Mouse (Mus musculus) heart, embryonic 11.5 days (tissue): ENCODE measurements around the gene Serpine2. TPM values are rescaled to one million over a fixed set of nuclear protein-coding genes. Genes with fewer than 3 reads are reported as not detected.

ENCODE experiments used
- ATAC-seq: fragments of 200-750 bp; cut with Nextera tagmentation; replicated peaks from 2 replicates; pipeline ENCODE4 v1.8.0; 2017; ENCODE audit warnings: moderate library complexity; ENCODE audit not compliant: insufficient number of reproducible peaks, low FRiP score, low TSS enrichment
- H3K27ac ChIP-seq: fragments of 300-500 bp; sonication (generic); 2 replicates; pipeline ENCODE4 v1.5.1; 2014; ENCODE audit warnings: mild to moderate bottlenecking, low read depth, low read length
- H3K27me3 ChIP-seq: fragments of 300-500 bp; sonication (generic); 2 replicates; pipeline ENCODE4 v1.6.1; 2014; ENCODE audit warnings: mild to moderate bottlenecking, low read length, mixed read lengths; ENCODE audit not compliant: control insufficient read depth, insufficient read depth
- H3K36me3 ChIP-seq: fragments of 300-500 bp; sonication (generic); 2 replicates; pipeline ENCODE4 v1.6.1; 2014; ENCODE audit warnings: mild to moderate bottlenecking, low read length, moderate library complexity, mixed read lengths; ENCODE audit not compliant: control insufficient read depth, insufficient read depth
- H3K4me1 ChIP-seq: fragments of 300-500 bp; sonication (generic); 2 replicates; pipeline ENCODE4 v1.6.1; 2014; ENCODE audit warnings: low read length; ENCODE audit not compliant: control insufficient read depth, insufficient read depth
- H3K4me2 ChIP-seq: fragments of 300-500 bp; sonication (generic); 2 replicates; pipeline ENCODE4 v1.6.1; 2014; ENCODE audit warnings: mild to moderate bottlenecking, moderate library complexity
- H3K4me3 ChIP-seq: fragments of 300-500 bp; sonication (generic); 2 replicates; pipeline ENCODE4 v1.5.1; 2014; ENCODE audit warnings: low read depth, low read length
- H3K9ac ChIP-seq: fragments of 300-500 bp; sonication (generic); 2 replicates; pipeline ENCODE4 v1.6.1; 2014; ENCODE audit warnings: mild to moderate bottlenecking, low read depth, low read length, moderate library complexity
- H3K9me3 ChIP-seq: fragments of 300-500 bp; sonication (generic); replicated peaks from 2 replicates; pipeline ENCODE4 v1.6.1; 2016; ENCODE audit warnings: low read length; ENCODE audit not compliant: control insufficient read depth
- WGBS: fragments of 180-500 bp; shearing (Covaris S2); extraction: QIAGEN DNeasy Blood & Tissue Kit; methylation state at CpG from one replicate; pipeline ENCODE4 v1.1.7; 2014; ENCODE audit not compliant: insufficient replicate concordance; 5-methylcytosine and 5-hydroxymethylcytosine counted together
- polyA plus RNA-seq: library from polyadenylated mRNA; unstranded; fragments of >200 nt; fragmentation: Nextera tagmentation; extraction: Ambion mirVana; gene quantifications from 2 replicates; pipeline ENCODE4 v1.2.1, GENCODE M21; 2014

Gene Serpine2
- polyA plus RNA-seq, 1 experiment from 2014 or later, result 165 TPM

DNA sequence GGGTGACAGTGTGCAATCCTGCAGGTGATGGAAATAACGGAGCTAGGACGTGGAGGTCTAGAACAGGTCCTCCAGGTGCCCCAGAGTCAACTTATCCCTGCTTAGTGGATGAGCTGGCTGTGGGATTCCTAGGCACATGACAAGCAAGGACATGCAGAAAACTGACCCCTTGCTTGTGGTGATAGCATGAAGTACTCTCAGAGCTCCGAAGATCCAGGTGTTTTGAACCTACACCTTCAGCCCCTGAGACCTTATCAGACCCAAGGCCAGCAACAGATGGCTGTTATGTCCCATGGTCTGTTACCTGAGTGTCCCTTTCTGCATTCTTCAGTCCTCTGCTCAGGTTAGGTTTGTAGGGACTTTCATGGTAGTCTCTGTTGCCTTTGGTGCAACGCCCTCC lies 2.0 kb downstream of the Serpine2 start:
- Histone ChIP-seq H3K4me3 (peak overlapping the region; percentile 83), H3K9ac (peak overlapping the region; percentile 86), H3K4me2 (peak overlapping the region; percentile 85), H3K4me1 (peaks cover 25% of the 10 kb centered on the region), H3K27ac (0 out of 2 replicates have a peak overlapping the region, but pooled peaks have one; percentile 10), H3K36me3 (no peaks in the 10 kb centered on the region), H3K9me3 (no peaks in the 10 kb centered on the region), H3K27me3 (no peaks in the 10 kb centered on the region)
- WGBS, result 19% methylated on average over 4 of the region's 4 CpGs
- ATAC-seq, result 0 out of 2 replicates have a peak, but pooled peaks have one; percentile 12

DNA sequence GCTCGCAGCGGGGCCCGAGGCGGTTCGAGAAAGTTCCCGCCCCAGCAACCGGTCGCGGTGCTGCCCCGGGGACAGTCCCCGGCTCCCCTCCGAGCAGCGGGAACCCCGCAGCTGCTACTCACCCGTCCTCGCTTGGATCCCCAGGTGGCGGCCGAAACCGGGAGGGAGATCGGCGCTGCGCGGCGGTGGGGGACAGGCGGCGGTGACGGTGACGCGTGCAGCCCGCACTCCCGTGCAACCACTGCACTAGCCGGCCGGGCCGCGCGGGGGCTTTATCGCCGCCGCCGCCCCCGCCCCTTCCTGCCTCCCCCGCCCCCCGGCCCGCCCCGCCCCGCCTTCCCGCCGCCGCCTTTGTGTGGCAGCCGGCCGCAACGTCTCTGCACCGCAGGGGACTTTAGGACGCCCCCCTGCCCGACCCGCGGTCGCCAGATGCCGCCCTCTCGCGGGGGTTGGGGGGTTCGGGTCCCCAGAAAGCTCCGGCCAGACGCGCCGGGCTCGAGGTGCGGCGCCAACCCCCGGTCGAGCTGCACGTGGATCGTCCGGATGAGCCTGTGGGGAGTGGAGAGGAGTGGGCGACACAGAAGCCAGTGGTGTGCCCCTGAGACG lies 2.5 kb downstream of the Serpine2 start:
- Histone ChIP-seq H3K9ac (peak overlapping the region; percentile 86), H3K27ac (0 out of 2 replicates have a peak overlapping the region, but pooled peaks have one; percentile 22), H3K4me1 (peaks cover 25% of the 10 kb centered on the region), H3K4me2 (peak overlapping the region; percentile 85), H3K9me3 (no peaks in the 10 kb centered on the region), H3K27me3 (no peaks in the 10 kb centered on the region), H3K36me3 (no peaks in the 10 kb centered on the region), H3K4me3 (peak overlapping the region; percentile 83)
- 1% methylated on average over 59 of the region's 76 CpGs for WGBS
- ATAC-seq, result peak; percentile 58

DNA sequence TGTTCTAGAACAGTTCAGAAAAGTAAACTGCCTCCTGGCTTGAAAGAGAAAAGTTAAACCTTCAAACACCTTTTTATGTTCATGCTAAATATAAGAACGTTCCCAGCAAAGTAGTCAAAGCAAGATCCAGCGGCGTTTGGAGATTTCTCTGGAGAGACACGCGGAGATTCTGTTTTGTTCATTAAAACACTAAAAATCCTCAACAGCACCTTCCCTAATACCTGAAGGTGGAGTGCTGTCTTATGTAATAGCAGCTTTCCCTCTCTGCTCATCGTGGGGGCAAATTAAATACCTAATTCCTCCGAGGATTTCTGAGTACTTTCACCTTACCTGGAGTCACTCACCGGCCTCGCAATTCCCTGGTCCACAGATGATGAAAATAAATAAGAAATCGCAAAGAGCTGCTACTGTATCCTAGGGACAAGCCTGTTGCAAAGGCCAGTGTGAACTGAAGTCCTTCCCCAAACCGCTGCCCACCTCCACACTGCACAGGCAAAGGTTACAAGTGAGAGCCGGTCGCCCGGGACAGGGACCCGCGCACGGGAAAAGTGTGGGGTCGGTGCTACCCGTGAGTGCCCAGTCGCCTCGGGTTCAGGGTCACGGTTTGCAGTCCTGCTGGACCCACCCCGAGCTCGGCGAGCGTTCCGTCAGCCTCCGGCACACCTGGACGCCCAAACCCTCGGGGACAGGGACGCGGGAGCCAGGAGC lies 3.1 kb downstream of the Serpine2 start:
- peak; percentile 19; the same call in 1 of the 2 replicates for ATAC-seq
- H3K27ac ChIP-seq, result 0 out of 2 replicates have a peak overlapping the region, but pooled peaks have one; percentile 22

GRCm38 (mm10) chr1:79856756-79857155 lies 4.2 kb downstream of the Serpine2 start:
- ATAC-seq, result no peak
- Histone ChIP-seq H3K4me1 (peaks cover 27% of the 10 kb centered on the region), H3K4me2 (no peak overlapping the region), H3K4me3 (no peak overlapping the region), H3K27me3 (no peaks in the 10 kb centered on the region), H3K9me3 (no peaks in the 10 kb centered on the region), H3K9ac (no peak overlapping the region), H3K27ac (no peak overlapping the region), H3K36me3 (no peaks in the 10 kb centered on the region)
- WGBS, result 60% methylated on average over 4 of the region's 4 CpGs

More for the DNA sequence above, 3.1 kb downstream of the Serpine2 start:
- WGBS, result 4% methylated on average over 27 of the region's 32 CpGs
- Histone ChIP-seq H3K36me3 (no peaks in the 10 kb centered on the region), H3K9me3 (no peaks in the 10 kb centered on the region), H3K27me3 (no peaks in the 10 kb centered on the region), H3K4me2 (peak overlapping the region; percentile 85), H3K9ac (peak overlapping the region; percentile 86), H3K4me1 (peaks cover 25% of the 10 kb centered on the region), H3K4me3 (peak overlapping the region; percentile 83)

DNA sequence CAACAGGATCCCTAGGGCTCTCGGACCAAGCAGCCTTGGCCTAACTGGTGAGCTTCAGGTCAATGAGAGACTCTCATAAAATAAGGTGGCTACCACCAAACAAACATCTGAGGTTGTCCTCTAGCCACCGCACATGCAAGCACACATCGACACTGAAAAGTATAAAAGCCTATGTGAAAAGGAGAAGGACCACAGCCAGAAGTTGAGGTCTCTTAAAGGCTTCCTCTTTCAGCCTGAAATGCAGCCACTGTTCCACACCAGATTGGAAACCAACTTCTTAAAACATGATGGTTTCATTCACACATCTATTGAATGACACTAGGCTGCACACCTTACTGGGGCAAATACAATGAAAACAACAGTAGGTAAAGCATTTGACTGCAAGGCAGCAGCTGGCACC lies 7.5 kb downstream of the Serpine2 start:
- 89% methylated on average over 3 of the region's 3 CpGs for WGBS
- no peak overlapping the region for H3K4me3 ChIP-seq
- peaks cover 15% of the 10 kb centered on the region for H3K4me1 ChIP-seq
- H3K36me3 ChIP-seq, result no peaks in the 10 kb centered on the region
- no peak overlapping the region for H3K27ac ChIP-seq
- H3K9me3 ChIP-seq, result no peaks in the 10 kb centered on the region
- no peak for ATAC-seq
- no peak overlapping the region for H3K4me2 ChIP-seq
- H3K27me3 ChIP-seq, result no peaks in the 10 kb centered on the region
- H3K9ac ChIP-seq, result no peak overlapping the region

GRCm38 (mm10) chr1:79850341-79850740 lies 10.6 kb downstream of the Serpine2 start:
- Histone ChIP-seq H3K9ac (no peak overlapping the region), H3K9me3 (no peaks in the 10 kb centered on the region), H3K27ac (peak overlapping the region; percentile 29; the same call in 1 of the 2 replicates), H3K4me1 (peaks cover 9% of the 10 kb centered on the region), H3K4me2 (peak overlapping the region; percentile 16), H3K27me3 (no peaks in the 10 kb centered on the region), H3K36me3 (no peaks in the 10 kb centered on the region), H3K4me3 (no peak overlapping the region)
- no peak for ATAC-seq
- 46% methylated on average over 10 of the region's 10 CpGs for WGBS

DNA sequence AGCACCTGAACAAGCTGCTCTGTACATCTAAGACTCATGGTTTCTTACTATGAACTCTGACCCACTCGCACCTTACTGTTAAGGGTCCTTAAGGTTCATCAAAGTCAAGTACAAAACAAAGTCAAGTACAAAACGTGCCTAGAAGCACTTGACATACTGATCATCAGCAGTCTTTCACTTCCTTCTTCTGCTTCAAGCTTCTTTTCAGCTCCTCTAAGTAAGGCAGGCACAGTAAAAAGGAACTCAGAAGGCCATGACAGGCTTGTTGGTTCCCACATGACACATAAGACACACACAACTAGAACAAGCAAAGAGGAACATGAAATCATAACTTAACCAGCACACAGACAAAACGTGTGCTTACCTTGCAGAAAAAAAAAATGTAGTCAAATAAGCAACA lies 12.3 kb downstream of the Serpine2 start:
- ATAC-seq, result no peak
- no peaks in the 10 kb centered on the region for H3K27me3 ChIP-seq
- H3K4me2 ChIP-seq, result no peak overlapping the region
- H3K4me1 ChIP-seq, result peaks cover 9% of the 10 kb centered on the region
- no peak overlapping the region for H3K27ac ChIP-seq
- no peaks in the 10 kb centered on the region for H3K9me3 ChIP-seq
- no peaks in the 10 kb centered on the region for H3K36me3 ChIP-seq
- H3K4me3 ChIP-seq, result no peak overlapping the region
- 74% methylated on average over 3 of the region's 3 CpGs for WGBS
- no peak overlapping the region for H3K9ac ChIP-seq

- ATAC-seq, result no peak
- WGBS, result 64% methylated on average over 2 of the region's 2 CpGs
- no peaks in the 10 kb centered on the region for H3K36me3 ChIP-seq
Measured at GRCm38 (mm10) chr1:79846891-79847290, 14.1 kb downstream of the Serpine2 start.

More at GRCm38 (mm10) chr1:79846891-79847290, 14.1 kb downstream of the Serpine2 start:
- no peaks in the 10 kb centered on the region for H3K9me3 ChIP-seq
- no peak overlapping the region for H3K4me3 ChIP-seq
- H3K9ac ChIP-seq, result no peak overlapping the region
- H3K4me2 ChIP-seq, result no peak overlapping the region
- no peaks in the 10 kb centered on the region for H3K27me3 ChIP-seq
- H3K4me1 ChIP-seq, result peaks cover 8% of the 10 kb centered on the region
- H3K27ac ChIP-seq, result no peak overlapping the region
